Mouse (Mus musculus): ENCODE measurements around the gene Cotl1. TPM values are rescaled to one million over a fixed set of nuclear protein-coding genes. Genes with fewer than 3 reads are reported as not detected.

Cotl1 gene
- polyA plus RNA-seq, 1 experiment from 2014 or later: 38.1 TPM

GRCm38 (mm10) chr8:119844577-119844976 lies 4.2 kb upstream of the Cotl1 start:
- Histone ChIP-seq H3K4me1 (ENCODE audit: control insufficient read depth, low read depth, low read length) (peaks cover 11% of the 10 kb centered on the region), H3K27ac (ENCODE audit: low read length) (no peak overlapping the region), H3K9ac (ENCODE audit: low read depth, low read length) (no peak overlapping the region), H3K9me3 (replicated peaks; ENCODE audit: control insufficient read depth, low read length) (no peaks in the 10 kb centered on the region), H3K4me3 (ENCODE audit: low read depth, low read length) (no peak overlapping the region), H3K4me2 (ENCODE audit: low read depth, low read length) (no peak overlapping the region), H3K27me3 (ENCODE audit: control insufficient read depth, insufficient read depth, low read depth, low read length) (peaks cover 4% of the 10 kb centered on the region), H3K36me3 (ENCODE audit: control insufficient read depth, insufficient read depth) (no peaks in the 10 kb centered on the region)
- ATAC-seq (ENCODE audit: low read depth): no peak
- 43% methylated on average over 8 of the region's 8 CpGs for WGBS (ENCODE audit: insufficient replicate concordance)

DNA sequence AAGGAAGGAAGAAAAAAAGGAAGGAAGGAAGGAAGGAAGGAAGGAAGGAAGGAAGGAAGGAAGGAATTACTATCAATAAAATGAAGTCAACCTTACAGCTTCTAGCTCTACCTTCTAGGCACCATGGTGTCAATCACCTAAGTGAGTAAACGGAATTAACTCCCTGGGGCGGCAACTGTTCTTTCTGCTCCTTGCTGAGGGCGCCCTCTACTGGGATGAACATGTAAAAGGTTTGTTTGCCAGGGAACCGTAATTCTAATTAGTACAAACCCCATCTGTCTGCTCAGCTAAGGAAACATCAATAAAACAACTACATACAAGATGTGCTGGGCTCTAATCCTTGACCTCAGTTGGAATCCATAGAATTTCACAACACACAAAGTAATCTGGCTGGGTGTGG lies 3.1 kb upstream of the Cotl1 start:
- H3K9me3 ChIP-seq (replicated peaks; ENCODE audit: control insufficient read depth, low read length): no peaks in the 10 kb centered on the region
- under 1% methylated on average over 4 of the region's 4 CpGs for WGBS (ENCODE audit: insufficient replicate concordance)
- no peak overlapping the region for H3K9ac ChIP-seq (ENCODE audit: low read depth, low read length)
- ATAC-seq (ENCODE audit: low read depth): no peak
- peaks cover 13% of the 10 kb centered on the region for H3K27me3 ChIP-seq (ENCODE audit: control insufficient read depth, insufficient read depth, low read depth, low read length)
- no peaks in the 10 kb centered on the region for H3K36me3 ChIP-seq (ENCODE audit: control insufficient read depth, insufficient read depth)
- H3K27ac ChIP-seq (ENCODE audit: low read length): no peak overlapping the region
- no peak overlapping the region for H3K4me2 ChIP-seq (ENCODE audit: low read depth, low read length)
- no peak overlapping the region for H3K4me3 ChIP-seq (ENCODE audit: low read depth, low read length)
- peaks cover 11% of the 10 kb centered on the region for H3K4me1 ChIP-seq (ENCODE audit: control insufficient read depth, low read depth, low read length)

DNA sequence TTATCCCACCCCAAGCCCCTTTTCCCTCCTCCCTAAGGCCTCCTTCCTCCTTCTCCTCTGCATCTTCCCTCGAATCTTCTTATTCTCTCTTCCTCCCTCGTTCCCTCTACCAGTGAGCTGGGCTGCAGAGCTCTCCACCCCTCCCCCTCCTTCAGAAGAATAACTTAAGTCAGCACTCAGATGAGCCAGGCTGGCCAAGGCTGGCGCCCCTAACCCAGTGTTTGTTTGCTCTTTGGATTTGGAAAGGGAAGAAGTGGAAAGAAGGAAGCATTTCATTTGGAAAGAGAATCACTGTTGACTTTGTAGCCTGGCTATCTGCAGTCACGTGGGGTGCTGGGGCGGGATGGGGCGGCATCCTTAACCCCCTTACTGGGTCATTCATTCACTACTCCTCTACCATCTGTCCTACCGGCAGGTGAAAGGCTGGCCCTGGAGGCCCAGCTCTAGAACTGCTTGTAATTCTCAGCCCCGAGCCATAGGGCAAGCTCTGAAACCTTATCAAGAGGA lies 614 bp upstream of the Cotl1 start:
- H3K4me1 ChIP-seq (ENCODE audit: control insufficient read depth, low read depth, low read length): peaks cover 18% of the 10 kb centered on the region
- no peaks in the 10 kb centered on the region for H3K36me3 ChIP-seq (ENCODE audit: control insufficient read depth, insufficient read depth)
- ATAC-seq (ENCODE audit: low read depth): peak; percentile 25
- H3K4me3 ChIP-seq (ENCODE audit: low read depth, low read length): peak overlapping the region; percentile 71
- no peaks in the 10 kb centered on the region for H3K9me3 ChIP-seq (replicated peaks; ENCODE audit: control insufficient read depth, low read length)
- H3K9ac ChIP-seq (ENCODE audit: low read depth, low read length): peak overlapping the region; percentile 16; the same call in 1 of the 2 replicates
- H3K4me2 ChIP-seq (ENCODE audit: low read depth, low read length): peak overlapping the region; percentile 96
- peak overlapping the region; percentile 51 for H3K27ac ChIP-seq (ENCODE audit: low read length)
- 18% methylated on average over 8 of the region's 8 CpGs for WGBS (ENCODE audit: insufficient replicate concordance)
- H3K27me3 ChIP-seq (ENCODE audit: control insufficient read depth, insufficient read depth, low read depth, low read length): peaks cover 16% of the 10 kb centered on the region

DNA sequence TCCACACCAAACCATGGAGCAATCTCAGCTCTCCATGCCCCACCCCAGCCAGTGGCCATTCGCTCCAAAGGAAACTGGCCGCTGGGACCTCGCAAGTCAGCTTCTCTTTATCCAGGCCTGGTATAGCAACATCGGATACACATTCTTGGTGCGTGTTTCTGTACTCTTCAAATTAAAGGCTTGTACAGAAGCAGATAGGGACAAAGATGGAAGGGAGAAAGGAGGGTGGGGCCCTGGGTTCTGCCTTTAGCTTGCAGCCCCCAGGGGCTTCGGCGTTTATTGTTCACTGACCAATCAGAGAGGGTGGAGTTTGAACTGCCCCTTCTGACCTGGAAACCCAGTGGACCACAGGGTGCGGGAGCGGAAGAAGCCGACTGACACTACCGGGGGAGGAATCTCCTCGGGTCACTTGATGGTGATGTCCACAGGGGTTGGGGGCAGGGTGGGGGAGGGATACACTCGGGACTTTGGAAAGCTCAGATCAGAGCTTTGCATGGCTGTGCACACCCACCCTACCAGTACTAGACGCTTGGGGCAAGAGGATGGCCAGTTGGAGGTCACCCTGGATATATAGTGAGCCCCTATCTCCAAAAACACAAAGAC lies 824 bp downstream of the Cotl1 start:
- Histone ChIP-seq H3K9ac (ENCODE audit: low read depth, low read length) (peak overlapping the region; percentile 73), H3K27me3 (ENCODE audit: control insufficient read depth, insufficient read depth, low read depth, low read length) (peaks cover 16% of the 10 kb centered on the region), H3K4me3 (ENCODE audit: low read depth, low read length) (peak overlapping the region; percentile 71), H3K9me3 (replicated peaks; ENCODE audit: control insufficient read depth, low read length) (no peaks in the 10 kb centered on the region), H3K4me1 (ENCODE audit: control insufficient read depth, low read depth, low read length) (peaks cover 18% of the 10 kb centered on the region), H3K4me2 (ENCODE audit: low read depth, low read length) (peak overlapping the region; percentile 96), H3K36me3 (ENCODE audit: control insufficient read depth, insufficient read depth) (no peaks in the 10 kb centered on the region), H3K27ac (ENCODE audit: low read length) (no peak overlapping the region; the same call in 1 of the 2 replicates)
- no peak for ATAC-seq (ENCODE audit: low read depth)
- 15% methylated on average over 14 of the region's 14 CpGs for WGBS (ENCODE audit: insufficient replicate concordance)

DNA sequence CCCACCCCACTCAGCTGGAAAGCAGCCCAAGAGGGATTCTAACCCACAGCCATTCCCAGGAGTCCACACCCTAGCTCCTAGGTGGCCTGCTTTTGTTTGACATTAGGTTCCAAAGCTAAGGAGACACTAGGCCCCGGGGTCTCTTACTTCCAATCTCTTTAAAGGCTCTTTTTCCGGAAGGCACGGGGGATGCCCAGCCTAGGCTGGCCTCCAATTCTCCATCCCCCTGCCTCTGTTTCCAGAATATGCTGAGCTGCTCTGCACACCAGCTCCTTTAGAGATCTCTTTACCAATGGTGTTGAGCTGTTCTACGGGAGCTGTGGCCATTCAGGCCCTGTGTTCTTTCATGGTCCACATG lies 1.4 kb downstream of the Cotl1 start:
- 47% methylated on average over 4 of the region's 4 CpGs for WGBS (ENCODE audit: insufficient replicate concordance)
- peaks cover 18% of the 10 kb centered on the region for H3K4me1 ChIP-seq (ENCODE audit: control insufficient read depth, low read depth, low read length)
- no peaks in the 10 kb centered on the region for H3K36me3 ChIP-seq (ENCODE audit: control insufficient read depth, insufficient read depth)
- H3K9me3 ChIP-seq (replicated peaks; ENCODE audit: control insufficient read depth, low read length): no peaks in the 10 kb centered on the region
- peak overlapping the region; percentile 71 for H3K4me3 ChIP-seq (ENCODE audit: low read depth, low read length)
- H3K27ac ChIP-seq (ENCODE audit: low read length): peak overlapping the region; percentile 20
- peaks cover 16% of the 10 kb centered on the region for H3K27me3 ChIP-seq (ENCODE audit: control insufficient read depth, insufficient read depth, low read depth, low read length)
- H3K9ac ChIP-seq (ENCODE audit: low read depth, low read length): peak overlapping the region; percentile 73
- peak overlapping the region; percentile 96 for H3K4me2 ChIP-seq (ENCODE audit: low read depth, low read length)
- ATAC-seq (ENCODE audit: low read depth): no peak

GRCm38 (mm10) chr8:119838100-119838982 lies 2.0 kb downstream of the Cotl1 start:
- H3K36me3 ChIP-seq (ENCODE audit: control insufficient read depth, insufficient read depth): no peaks in the 10 kb centered on the region
- H3K27ac ChIP-seq (ENCODE audit: low read length): peak overlapping the region; percentile 20
- no peak for ATAC-seq (ENCODE audit: low read depth)
- 28% methylated on average over 19 of the region's 19 CpGs for WGBS (ENCODE audit: insufficient replicate concordance)
- peaks cover 21% of the 10 kb centered on the region for H3K4me1 ChIP-seq (ENCODE audit: control insufficient read depth, low read depth, low read length)
- peaks cover 16% of the 10 kb centered on the region for H3K27me3 ChIP-seq (ENCODE audit: control insufficient read depth, insufficient read depth, low read depth, low read length)
- H3K9ac ChIP-seq (ENCODE audit: low read depth, low read length): no peak overlapping the region; the same call in 1 of the 2 replicates
- no peaks in the 10 kb centered on the region for H3K9me3 ChIP-seq (replicated peaks; ENCODE audit: control insufficient read depth, low read length)
- peak overlapping the region; percentile 71 for H3K4me3 ChIP-seq (ENCODE audit: low read depth, low read length)
- H3K4me2 ChIP-seq (ENCODE audit: low read depth, low read length): peak overlapping the region; percentile 96

- no peaks in the 10 kb centered on the region for H3K36me3 ChIP-seq (ENCODE audit: control insufficient read depth, insufficient read depth)
- peak overlapping the region; percentile 71 for H3K4me3 ChIP-seq (ENCODE audit: low read depth, low read length)
- no peaks in the 10 kb centered on the region for H3K9me3 ChIP-seq (replicated peaks; ENCODE audit: control insufficient read depth, low read length)
- H3K27ac ChIP-seq (ENCODE audit: low read length): no peak overlapping the region
- no peak overlapping the region for H3K9ac ChIP-seq (ENCODE audit: low read depth, low read length)
- peaks cover 16% of the 10 kb centered on the region for H3K27me3 ChIP-seq (ENCODE audit: control insufficient read depth, insufficient read depth, low read depth, low read length)
- ATAC-seq (ENCODE audit: low read depth): no peak
- 8% methylated on average over 10 of the region's 10 CpGs for WGBS (ENCODE audit: insufficient replicate concordance)
- H3K4me1 ChIP-seq (ENCODE audit: control insufficient read depth, low read depth, low read length): peaks cover 28% of the 10 kb centered on the region
- peak overlapping the region; percentile 96 for H3K4me2 ChIP-seq (ENCODE audit: low read depth, low read length)
Measured at GRCm38 (mm10) chr8:119837553-119838071, 2.7 kb downstream of the Cotl1 start.

GRCm38 (mm10) chr8:119836831-119837230 lies 3.5 kb downstream of the Cotl1 start:
- H3K9me3 ChIP-seq (replicated peaks; ENCODE audit: control insufficient read depth, low read length): no peaks in the 10 kb centered on the region
- no peaks in the 10 kb centered on the region for H3K36me3 ChIP-seq (ENCODE audit: control insufficient read depth, insufficient read depth)
- H3K27me3 ChIP-seq (ENCODE audit: control insufficient read depth, insufficient read depth, low read depth, low read length): peaks cover 16% of the 10 kb centered on the region
- H3K27ac ChIP-seq (ENCODE audit: low read length): no peak overlapping the region
- H3K4me2 ChIP-seq (ENCODE audit: low read depth, low read length): no peak overlapping the region
- H3K4me1 ChIP-seq (ENCODE audit: control insufficient read depth, low read depth, low read length): peaks cover 34% of the 10 kb centered on the region
- H3K9ac ChIP-seq (ENCODE audit: low read depth, low read length): no peak overlapping the region
- no peak overlapping the region for H3K4me3 ChIP-seq (ENCODE audit: low read depth, low read length)
- WGBS (ENCODE audit: insufficient replicate concordance): 58% methylated on average over 4 of the region's 4 CpGs
- no peak for ATAC-seq (ENCODE audit: low read depth)

GRCm38 (mm10) chr8:119835270-119835669 lies 5.1 kb downstream of the Cotl1 start:
- H3K9ac ChIP-seq (ENCODE audit: low read depth, low read length): no peak overlapping the region
- 55% methylated on average over 5 of the region's 5 CpGs for WGBS (ENCODE audit: insufficient replicate concordance)
- ATAC-seq (ENCODE audit: low read depth): no peak
- no peak overlapping the region for H3K27ac ChIP-seq (ENCODE audit: low read length)
- no peaks in the 10 kb centered on the region for H3K36me3 ChIP-seq (ENCODE audit: control insufficient read depth, insufficient read depth)
- H3K4me1 ChIP-seq (ENCODE audit: control insufficient read depth, low read depth, low read length): peaks cover 43% of the 10 kb centered on the region
- no peak overlapping the region for H3K4me3 ChIP-seq (ENCODE audit: low read depth, low read length)
- H3K27me3 ChIP-seq (ENCODE audit: control insufficient read depth, insufficient read depth, low read depth, low read length): peaks cover 16% of the 10 kb centered on the region
- H3K4me2 ChIP-seq (ENCODE audit: low read depth, low read length): no peak overlapping the region
- no peaks in the 10 kb centered on the region for H3K9me3 ChIP-seq (replicated peaks; ENCODE audit: control insufficient read depth, low read length)
